Mouse (Mus musculus): ENCODE data around the gene Ctdspl. TPM values are rescaled to one million over a fixed set of nuclear protein-coding genes. Genes with fewer than 3 reads are reported as not detected.

Ctdspl gene
- polyA plus RNA-seq, 1 experiment from 2014 or later, result 7.1 TPM

DNA sequence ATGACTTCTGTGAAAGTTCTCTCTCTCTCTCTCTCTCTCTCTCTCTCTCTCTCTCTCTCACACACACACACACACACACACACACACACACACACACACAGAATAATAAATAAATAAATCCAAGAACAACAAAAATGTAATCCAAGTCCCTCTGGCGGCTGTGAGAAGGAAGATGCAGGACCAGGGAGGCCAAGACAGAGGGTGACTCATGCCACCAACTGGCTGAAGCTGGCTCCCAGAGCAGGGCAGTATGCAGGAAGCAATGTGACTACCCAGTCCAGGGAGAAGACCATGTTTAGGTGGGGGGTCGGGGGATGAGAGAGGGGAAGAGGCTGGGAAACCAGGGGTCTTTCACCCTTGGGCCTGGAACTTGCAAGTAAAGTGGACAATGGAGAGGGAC, 124.9 kb downstream of the Ctdspl start:
- 82% methylated on average over 2 of the region's 2 CpGs for WGBS
- H3K27ac ChIP-seq, result no peak overlapping the region
- H3K4me1 ChIP-seq (replicated peaks), result peaks cover 27% of the 10 kb centered on the region
- no peak overlapping the region for H3K4me2 ChIP-seq
- no peaks in the 10 kb centered on the region for H3K9me3 ChIP-seq (replicated peaks)
- no peaks in the 10 kb centered on the region for H3K36me3 ChIP-seq
- 0 out of 2 replicates have a peak, but pooled peaks cover 4% of the 10 kb centered on the region for H3K27me3 ChIP-seq
- no peak overlapping the region for H3K9ac ChIP-seq
- no peak for ATAC-seq (replicated peaks; ENCODE audit: insufficient number of reproducible peaks, insufficient read depth, low FRiP score, low read depth)
- no peak overlapping the region for H3K4me3 ChIP-seq

DNA sequence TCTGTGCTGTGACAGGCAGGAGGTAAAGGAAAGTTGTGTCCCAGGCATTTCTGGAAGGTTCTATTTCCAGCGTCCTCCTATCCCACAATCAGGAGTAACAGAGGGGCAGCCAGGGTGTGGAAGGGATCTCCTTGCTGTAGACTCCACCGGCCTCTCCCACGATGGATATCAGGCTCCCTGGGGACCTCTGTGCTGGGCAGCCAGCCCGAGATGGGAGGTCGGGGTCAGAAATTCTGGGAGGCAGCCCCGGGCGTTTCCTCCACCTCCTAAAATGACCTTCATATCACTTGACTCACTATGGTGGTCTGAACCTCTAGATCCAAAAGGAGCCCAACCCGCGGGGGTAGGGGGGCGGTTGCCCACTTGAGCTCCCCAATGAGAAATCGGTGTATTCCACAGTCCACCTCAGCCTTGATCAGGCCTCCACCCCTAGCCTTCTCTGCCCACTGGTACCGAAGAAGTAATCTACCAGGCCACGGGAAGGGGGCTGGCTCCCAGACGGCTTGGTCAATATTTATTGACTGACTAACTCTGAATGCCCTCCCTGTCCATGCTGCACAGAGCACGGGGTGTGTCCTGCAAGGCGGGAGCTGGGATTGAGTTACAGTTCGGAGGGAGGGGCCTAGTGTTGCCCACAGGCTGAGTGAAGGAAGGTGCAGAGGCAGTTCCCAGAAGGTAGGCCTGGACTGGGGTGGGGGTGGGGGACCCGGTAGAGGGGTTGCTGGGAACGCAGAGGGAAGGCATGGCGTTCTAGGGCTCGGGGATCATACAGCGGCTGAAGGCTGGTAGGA, 126.1 kb downstream of the Ctdspl start, which contains the start of gene Vill:
Gene Vill (plus strand): TSS at position 625 of the 791 bp plus-strand sequence.
- Histone ChIP-seq H3K36me3 (no peaks in the 10 kb centered on the region), H3K4me3 (peak within 1 kb of the TSS; percentile 47), H3K4me1 (replicated peaks) (peaks cover 27% of the 10 kb centered on the region), H3K9me3 (replicated peaks) (no peaks in the 10 kb centered on the region), H3K4me2 (peak within 1 kb of the TSS; percentile 72), H3K27ac (no peak within 1 kb of the TSS), H3K9ac (peak within 1 kb of the TSS; percentile 54), H3K27me3 (0 out of 2 replicates have a peak, but pooled peaks cover 4% of the 10 kb centered on the region)
- WGBS, result 10% methylated on average over 22 of the region's 22 CpGs
- ATAC-seq (replicated peaks; ENCODE audit: insufficient number of reproducible peaks, insufficient read depth, low FRiP score, low read depth), result peak; percentile 78

DNA sequence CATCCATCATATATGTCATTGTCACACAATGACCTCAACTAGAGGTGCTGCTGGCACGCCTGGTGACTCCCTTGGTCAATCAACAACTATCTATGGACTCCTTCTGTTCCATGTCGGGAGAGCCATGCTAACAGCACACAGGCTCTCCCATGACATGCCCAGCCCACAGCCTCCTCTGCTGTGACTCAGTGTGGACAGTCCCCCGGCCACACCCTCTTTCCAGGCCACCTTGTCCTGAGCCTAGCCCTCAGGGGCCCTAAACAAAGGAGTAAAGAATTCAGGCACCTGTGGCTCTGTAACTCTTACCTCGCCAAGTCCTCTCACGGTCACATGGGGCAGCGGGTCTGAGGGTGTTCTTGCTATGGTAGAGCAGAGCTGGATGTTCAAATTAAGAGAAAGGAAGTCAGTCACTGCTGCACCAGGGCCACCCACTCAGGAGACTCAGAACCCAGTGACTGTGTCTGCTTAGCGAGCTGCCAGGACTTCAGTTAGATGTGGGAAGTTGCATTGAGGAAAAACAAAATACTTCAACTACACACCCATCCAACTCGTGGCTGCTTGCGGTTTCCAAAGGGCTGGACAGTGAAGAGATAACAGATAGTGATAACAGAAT, 127.8 kb downstream of the Ctdspl start:
- no peak overlapping the region for H3K4me2 ChIP-seq
- H3K4me3 ChIP-seq, result no peak overlapping the region
- 69% methylated on average over 9 of the region's 9 CpGs for WGBS
- no peak overlapping the region for H3K9ac ChIP-seq
- H3K27me3 ChIP-seq, result 0 out of 2 replicates have a peak, but pooled peaks cover 4% of the 10 kb centered on the region
- ATAC-seq (replicated peaks; ENCODE audit: insufficient number of reproducible peaks, insufficient read depth, low FRiP score, low read depth), result no peak
- no peaks in the 10 kb centered on the region for H3K9me3 ChIP-seq (replicated peaks)
- no peak overlapping the region for H3K27ac ChIP-seq
- H3K4me1 ChIP-seq (replicated peaks), result peaks cover 21% of the 10 kb centered on the region
- H3K36me3 ChIP-seq, result no peaks in the 10 kb centered on the region

DNA sequence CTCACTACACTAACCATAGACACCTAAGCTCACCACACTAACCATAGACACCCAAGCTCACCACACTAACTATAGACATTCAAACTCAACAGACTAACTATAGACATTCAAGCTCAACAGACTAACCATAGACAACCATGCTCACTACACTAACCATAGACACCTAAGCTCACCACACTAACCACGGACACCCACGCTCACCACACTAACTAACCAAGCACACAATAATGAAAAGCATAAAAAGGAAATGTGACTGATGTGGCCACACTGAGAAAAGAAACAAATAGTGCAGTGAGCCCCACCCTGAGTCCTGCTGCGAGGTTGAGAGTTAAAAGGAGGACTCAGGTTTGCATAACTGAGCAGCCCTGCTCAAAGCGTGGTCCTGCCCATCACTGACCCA, 129.1 kb downstream of the Ctdspl start:
- H3K36me3 ChIP-seq, result no peaks in the 10 kb centered on the region
- no peak overlapping the region for H3K4me3 ChIP-seq
- 0 out of 2 replicates have a peak, but pooled peaks cover 4% of the 10 kb centered on the region for H3K27me3 ChIP-seq
- H3K9ac ChIP-seq, result no peak overlapping the region
- WGBS, result 88% methylated on average over 4 of the region's 4 CpGs
- no peak for ATAC-seq (replicated peaks; ENCODE audit: insufficient number of reproducible peaks, insufficient read depth, low FRiP score, low read depth)
- H3K27ac ChIP-seq, result no peak overlapping the region
- H3K4me2 ChIP-seq, result no peak overlapping the region
- H3K4me1 ChIP-seq (replicated peaks), result peaks cover 21% of the 10 kb centered on the region
- no peaks in the 10 kb centered on the region for H3K9me3 ChIP-seq (replicated peaks)

DNA sequence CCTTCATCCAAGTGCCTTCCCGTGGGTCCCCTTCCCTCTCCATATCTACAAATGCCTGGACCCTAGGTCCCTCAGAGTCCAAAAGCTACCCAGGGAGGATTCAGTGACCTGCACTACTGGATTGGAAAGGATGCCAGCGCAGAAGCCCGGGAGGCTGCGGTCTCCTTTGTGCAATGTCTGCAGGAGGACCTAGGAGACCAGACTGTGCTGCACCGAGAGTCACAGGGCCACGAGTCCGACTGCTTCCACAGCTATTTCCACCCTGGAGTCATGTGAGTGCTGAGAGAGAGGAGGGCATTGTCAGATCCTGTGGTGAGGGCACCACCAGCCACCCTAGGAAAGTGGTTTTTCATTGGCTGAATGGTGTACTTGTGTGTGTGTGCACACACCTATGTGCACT, 132.0 kb downstream of the Ctdspl start:
- Histone ChIP-seq H3K4me3 (no peak overlapping the region), H3K4me2 (no peak overlapping the region), H3K4me1 (replicated peaks) (peaks cover 6% of the 10 kb centered on the region; the same call in 1 of the 2 replicates), H3K36me3 (no peaks in the 10 kb centered on the region), H3K9ac (no peak overlapping the region), H3K27ac (no peak overlapping the region), H3K9me3 (replicated peaks) (no peaks in the 10 kb centered on the region), H3K27me3 (0 out of 2 replicates have a peak, but pooled peaks cover 3% of the 10 kb centered on the region)
- ATAC-seq (replicated peaks; ENCODE audit: insufficient number of reproducible peaks, insufficient read depth, low FRiP score, low read depth), result no peak
- WGBS, result 73% methylated on average over 7 of the region's 7 CpGs

DNA sequence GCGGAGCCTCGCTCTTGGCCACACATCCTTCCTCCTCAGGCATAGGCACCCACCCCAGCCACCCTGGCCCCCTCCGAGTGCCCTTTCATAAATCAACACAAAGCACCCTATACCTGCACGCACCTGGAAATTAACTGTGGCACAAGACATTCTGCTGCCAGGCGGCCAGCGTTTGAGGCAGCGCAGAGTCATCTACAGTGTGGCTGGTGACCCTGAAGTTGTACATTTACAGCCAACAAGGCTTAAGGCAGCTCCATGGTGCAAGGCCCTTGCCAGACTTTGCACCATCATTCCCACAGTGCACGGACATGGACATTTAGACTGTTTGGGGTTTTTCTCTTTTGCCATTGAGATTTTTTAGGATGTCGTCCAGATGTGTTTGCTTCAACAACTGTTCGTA, 134.4 kb downstream of the Ctdspl start:
- Histone ChIP-seq H3K9ac (no peak overlapping the region), H3K27ac (no peak overlapping the region), H3K36me3 (no peaks in the 10 kb centered on the region), H3K4me1 (replicated peaks) (peaks cover 6% of the 10 kb centered on the region; the same call in 1 of the 2 replicates), H3K27me3 (no peaks in the 10 kb centered on the region), H3K9me3 (replicated peaks) (no peaks in the 10 kb centered on the region), H3K4me2 (no peak overlapping the region), H3K4me3 (no peak overlapping the region)
- 85% methylated on average over 10 of the region's 10 CpGs for WGBS
- ATAC-seq (replicated peaks; ENCODE audit: insufficient number of reproducible peaks, insufficient read depth, low FRiP score, low read depth), result no peak

DNA sequence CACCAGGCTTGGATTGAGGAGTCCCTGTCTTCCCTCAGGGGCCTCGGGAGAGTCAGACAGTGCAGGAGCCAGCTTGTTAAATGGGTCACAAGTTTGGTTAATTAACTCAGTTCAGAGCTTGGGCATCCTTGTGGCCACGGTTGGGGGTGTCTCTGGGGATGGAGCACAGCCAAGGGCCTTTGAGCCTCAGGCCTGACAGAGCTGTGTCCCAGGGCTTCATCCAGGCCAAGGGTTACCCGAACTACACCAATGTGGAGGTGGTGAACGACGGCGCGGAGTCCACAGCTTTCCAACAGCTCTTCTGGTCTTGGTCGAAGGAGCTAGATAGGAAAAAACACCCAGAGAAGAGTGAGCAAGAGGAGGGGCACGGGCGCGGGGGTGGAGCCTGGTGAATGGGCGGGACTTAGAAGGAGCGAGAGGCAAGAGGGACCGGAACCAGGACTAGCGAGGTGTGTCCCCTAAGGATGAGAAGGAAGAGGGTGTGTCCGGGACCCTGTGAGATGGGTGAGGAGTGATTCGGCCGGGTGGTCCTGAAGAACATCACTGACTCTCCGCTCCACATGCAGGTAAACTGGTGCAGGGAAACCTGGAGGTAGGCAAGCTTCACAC, 136.9 kb downstream of the Ctdspl start:
- Histone ChIP-seq H3K27ac (no peak overlapping the region), H3K9ac (no peak overlapping the region), H3K27me3 (no peaks in the 10 kb centered on the region), H3K4me2 (no peak overlapping the region), H3K36me3 (no peaks in the 10 kb centered on the region), H3K4me3 (no peak overlapping the region), H3K4me1 (replicated peaks) (peaks cover 6% of the 10 kb centered on the region; the same call in 1 of the 2 replicates), H3K9me3 (replicated peaks) (no peaks in the 10 kb centered on the region)
- WGBS, result 31% methylated on average over 19 of the region's 19 CpGs
- ATAC-seq (replicated peaks; ENCODE audit: insufficient number of reproducible peaks, insufficient read depth, low FRiP score, low read depth), result no peak

DNA sequence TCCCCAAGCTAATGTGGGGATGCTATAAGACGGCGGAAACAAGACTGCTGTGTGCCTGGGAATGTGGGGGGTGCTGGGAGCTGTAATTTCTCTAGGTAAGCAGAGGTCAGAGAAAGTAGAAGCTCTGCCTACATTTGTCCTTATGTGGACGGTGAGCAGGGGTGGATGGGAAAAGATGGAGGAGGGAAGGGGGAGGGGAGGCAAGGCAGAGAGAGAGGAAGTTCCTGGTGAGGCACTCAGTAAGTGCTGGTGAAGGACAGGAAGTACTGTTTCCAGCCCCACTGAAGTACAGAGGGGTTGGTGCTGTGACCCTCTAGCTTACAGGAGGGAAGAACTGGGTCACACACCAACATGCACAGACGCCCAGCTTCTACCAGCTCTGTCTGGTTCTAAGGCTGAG, 138.0 kb downstream of the Ctdspl start:
- Histone ChIP-seq H3K27ac (no peak overlapping the region), H3K27me3 (no peaks in the 10 kb centered on the region), H3K9ac (no peak overlapping the region), H3K36me3 (no peaks in the 10 kb centered on the region), H3K4me1 (replicated peaks) (peaks cover 6% of the 10 kb centered on the region; the same call in 1 of the 2 replicates), H3K4me3 (no peak overlapping the region), H3K9me3 (replicated peaks) (no peaks in the 10 kb centered on the region), H3K4me2 (no peak overlapping the region)
- 63% methylated on average over 4 of the region's 4 CpGs for WGBS
- no peak for ATAC-seq (replicated peaks; ENCODE audit: insufficient number of reproducible peaks, insufficient read depth, low FRiP score, low read depth)

DNA sequence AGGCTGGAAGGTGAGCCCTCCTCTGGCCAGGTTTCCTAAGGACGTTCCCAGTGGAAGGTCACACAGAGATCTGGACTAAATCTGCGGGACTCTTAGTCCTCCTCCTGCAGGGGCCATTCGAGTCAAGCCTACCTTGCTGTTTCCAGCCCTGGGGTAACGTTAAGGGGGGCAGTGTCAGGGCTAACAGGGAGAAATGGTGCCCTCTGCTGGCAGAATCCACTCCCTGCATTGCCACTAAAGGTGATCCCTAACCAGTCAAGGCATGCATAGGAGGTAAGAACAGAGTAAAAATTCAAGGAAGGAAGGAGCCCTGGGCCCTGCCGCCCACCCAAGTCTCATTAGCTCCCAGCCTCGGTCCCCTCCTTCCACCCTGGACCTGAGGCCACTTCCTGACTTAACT, 141.3 kb downstream of the Ctdspl start:
- ATAC-seq (replicated peaks; ENCODE audit: insufficient number of reproducible peaks, insufficient read depth, low FRiP score, low read depth), result no peak
- WGBS, result 5% methylated on average over 6 of the region's 6 CpGs
- Histone ChIP-seq H3K27me3 (no peaks in the 10 kb centered on the region), H3K9ac (no peak overlapping the region), H3K4me1 (replicated peaks) (peaks cover 9% of the 10 kb centered on the region), H3K9me3 (replicated peaks) (no peaks in the 10 kb centered on the region), H3K4me3 (no peak overlapping the region), H3K36me3 (peaks cover 12% of the 10 kb centered on the region; the same call in 1 of the 2 replicates), H3K27ac (no peak overlapping the region), H3K4me2 (no peak overlapping the region)

DNA sequence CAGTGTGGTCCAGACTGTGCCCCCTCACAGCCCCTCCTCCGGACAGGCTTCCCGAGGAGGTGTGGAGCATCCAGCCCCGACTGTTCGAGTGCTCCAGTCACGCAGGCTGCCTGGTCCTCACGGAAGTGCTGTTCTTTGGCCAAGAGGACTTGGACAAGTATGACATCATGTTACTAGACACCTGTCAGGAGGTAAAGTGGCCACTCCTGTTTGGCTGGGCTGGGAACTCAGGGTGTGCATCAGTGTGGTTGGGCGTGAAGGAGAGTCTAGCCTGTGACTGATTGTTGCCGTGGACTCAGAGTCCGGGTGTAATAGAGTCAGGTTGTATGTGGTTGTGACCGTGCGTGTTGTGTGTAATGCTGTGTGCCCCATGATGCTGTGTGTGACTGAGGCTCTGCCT, 142.0 kb downstream of the Ctdspl start:
- H3K9me3 ChIP-seq (replicated peaks), result no peaks in the 10 kb centered on the region
- no peak overlapping the region for H3K27ac ChIP-seq
- peaks cover 5% of the 10 kb centered on the region for H3K4me1 ChIP-seq (replicated peaks)
- 79% methylated on average over 11 of the region's 11 CpGs for WGBS
- no peak for ATAC-seq (replicated peaks; ENCODE audit: insufficient number of reproducible peaks, insufficient read depth, low FRiP score, low read depth)
- H3K9ac ChIP-seq, result no peak overlapping the region
- no peaks in the 10 kb centered on the region for H3K27me3 ChIP-seq
- no peak overlapping the region for H3K4me2 ChIP-seq
- H3K36me3 ChIP-seq, result peaks cover 14% of the 10 kb centered on the region; the same call in 1 of the 2 replicates
- no peak overlapping the region for H3K4me3 ChIP-seq

DNA sequence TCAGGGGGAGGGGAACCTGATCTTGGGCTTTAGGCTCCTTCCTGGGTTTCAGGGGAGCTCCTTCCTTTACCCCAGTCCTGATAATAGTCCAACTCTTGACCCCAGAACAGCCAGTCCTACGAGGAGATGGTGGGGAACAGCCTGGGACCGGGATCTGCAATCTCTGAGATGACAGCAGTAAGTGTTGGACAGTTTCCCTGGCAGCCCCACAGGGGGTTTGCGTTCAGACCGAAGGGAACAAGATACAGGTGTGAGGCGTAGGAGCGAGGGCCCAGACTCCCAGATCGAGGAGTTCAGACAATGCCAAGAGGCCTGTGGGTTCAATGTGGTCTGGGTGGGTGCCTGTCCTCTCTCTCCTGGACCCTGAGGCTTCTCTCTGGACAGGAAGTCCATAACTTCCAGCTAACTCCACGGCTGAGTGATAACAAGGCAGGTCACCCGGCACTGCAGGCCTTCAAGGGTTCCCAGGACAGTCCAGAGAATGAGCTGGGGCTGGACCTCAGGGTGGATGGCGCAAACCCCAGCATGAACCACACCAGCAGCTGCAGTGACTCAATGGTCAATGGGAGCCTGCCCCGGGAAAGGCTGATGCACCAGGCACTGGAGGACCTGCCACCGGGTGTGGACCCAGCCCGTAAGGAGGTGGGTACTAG, 144.0 kb downstream of the Ctdspl start:
- H3K27ac ChIP-seq, result no peak overlapping the region
- H3K4me2 ChIP-seq, result no peak overlapping the region
- peaks cover 23% of the 10 kb centered on the region; the same call in 1 of the 2 replicates for H3K36me3 ChIP-seq
- H3K9ac ChIP-seq, result no peak overlapping the region
- peaks cover 10% of the 10 kb centered on the region for H3K4me1 ChIP-seq (replicated peaks)
- 57% methylated on average over 13 of the region's 13 CpGs for WGBS
- no peak for ATAC-seq (replicated peaks; ENCODE audit: insufficient number of reproducible peaks, insufficient read depth, low FRiP score, low read depth)
- no peak overlapping the region for H3K4me3 ChIP-seq
- no peaks in the 10 kb centered on the region for H3K27me3 ChIP-seq
- no peaks in the 10 kb centered on the region for H3K9me3 ChIP-seq (replicated peaks)

Measured in heart, embryonic 15.5 days (tissue).